Mouse (Mus musculus): ENCODE data around the gene Cep152. TPM values are rescaled to one million over a fixed set of nuclear protein-coding genes. Genes with fewer than 3 reads are reported as not detected.

The Cep152 gene
- polyA plus RNA-seq, 1 experiment from 2014 or later, result 3.7 TPM

DNA sequence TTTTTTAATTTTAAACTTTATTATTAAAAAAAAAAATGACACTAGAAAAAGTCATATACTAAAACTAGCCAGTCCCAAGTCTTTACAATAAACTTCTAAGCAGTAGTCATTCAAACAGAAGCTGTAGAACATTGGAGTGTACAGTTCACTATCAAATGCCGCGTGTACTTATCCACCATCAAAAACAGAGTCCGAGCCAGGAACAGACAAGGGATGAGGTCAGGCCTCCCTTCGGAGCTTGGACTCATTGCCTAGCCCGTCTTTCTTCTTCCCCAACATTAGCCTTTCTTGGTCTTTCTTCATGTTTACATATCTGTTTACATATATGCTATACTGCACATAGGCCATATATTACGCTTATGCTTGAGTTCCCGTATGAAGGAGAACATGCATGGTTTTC is 9.5 kb downstream of the Cep152 start:
- H3K27me3 ChIP-seq (replicated peaks; ENCODE audit: control insufficient read depth, insufficient read depth, low read length), result no peaks in the 10 kb centered on the region
- no peak overlapping the region for H3K9ac ChIP-seq (ENCODE audit: low read depth, low read length)
- no peak overlapping the region for H3K4me3 ChIP-seq (ENCODE audit: low read length)
- no peak overlapping the region for H3K27ac ChIP-seq (ENCODE audit: low read length)
- H3K36me3 ChIP-seq (ENCODE audit: control insufficient read depth, insufficient read depth, low read length), result peaks cover 14% of the 10 kb centered on the region
- no peak for ATAC-seq
- H3K9me3 ChIP-seq (ENCODE audit: control insufficient read depth, low read length), result no peaks in the 10 kb centered on the region
- peaks cover 3% of the 10 kb centered on the region; the same call in 1 of the 2 replicates for H3K4me1 ChIP-seq (ENCODE audit: control insufficient read depth, insufficient read depth, low read length)
- no peak overlapping the region for H3K4me2 ChIP-seq (ENCODE audit: low read depth, low read length)
- WGBS, result 85% methylated on average over 7 of the region's 7 CpGs

GRCm38 (mm10) chr2:125606220-125606845 is 18.6 kb downstream of the Cep152 start:
- peaks cover 6% of the 10 kb centered on the region; the same call in 1 of the 2 replicates for H3K36me3 ChIP-seq (ENCODE audit: control insufficient read depth, insufficient read depth, low read length)
- WGBS, result 65% methylated on average over 17 of the region's 17 CpGs
- no peak overlapping the region for H3K27ac ChIP-seq (ENCODE audit: low read length)
- H3K9ac ChIP-seq (ENCODE audit: low read depth, low read length), result no peak overlapping the region
- no peaks in the 10 kb centered on the region for H3K9me3 ChIP-seq (ENCODE audit: control insufficient read depth, low read length)
- H3K27me3 ChIP-seq (replicated peaks; ENCODE audit: control insufficient read depth, insufficient read depth, low read length), result no peaks in the 10 kb centered on the region
- ATAC-seq, result no peak
- no peak overlapping the region for H3K4me3 ChIP-seq (ENCODE audit: low read length)
- H3K4me1 ChIP-seq (ENCODE audit: control insufficient read depth, insufficient read depth, low read length), result no peaks in the 10 kb centered on the region
- no peak overlapping the region for H3K4me2 ChIP-seq (ENCODE audit: low read depth, low read length)

DNA sequence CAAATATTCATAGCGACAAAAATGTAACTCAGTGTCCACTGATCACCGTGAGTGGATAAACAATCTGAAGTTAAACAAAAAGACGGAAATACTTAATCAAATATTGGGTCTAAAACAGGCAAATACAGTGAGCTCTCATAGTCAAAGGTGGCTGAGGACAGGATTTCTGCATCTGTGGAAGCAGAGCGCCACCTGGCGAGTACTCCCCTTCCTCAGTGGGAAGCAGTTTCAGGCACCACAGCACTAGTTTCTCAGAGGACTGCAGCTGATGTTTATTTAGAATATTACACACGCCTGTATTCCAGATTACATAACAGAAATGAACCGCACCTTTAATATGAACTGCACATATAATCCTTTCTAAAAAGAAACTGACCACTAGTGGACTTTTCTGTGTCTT is 20.3 kb downstream of the Cep152 start:
- peaks cover 5% of the 10 kb centered on the region; the same call in 1 of the 2 replicates for H3K36me3 ChIP-seq (ENCODE audit: control insufficient read depth, insufficient read depth, low read length)
- no peak overlapping the region for H3K27ac ChIP-seq (ENCODE audit: low read length)
- H3K4me2 ChIP-seq (ENCODE audit: low read depth, low read length), result no peak overlapping the region
- WGBS, result 58% methylated on average over 7 of the region's 7 CpGs
- H3K27me3 ChIP-seq (replicated peaks; ENCODE audit: control insufficient read depth, insufficient read depth, low read length), result no peaks in the 10 kb centered on the region
- H3K4me3 ChIP-seq (ENCODE audit: low read length), result no peak overlapping the region
- no peak for ATAC-seq
- no peaks in the 10 kb centered on the region for H3K4me1 ChIP-seq (ENCODE audit: control insufficient read depth, insufficient read depth, low read length)
- H3K9ac ChIP-seq (ENCODE audit: low read depth, low read length), result no peak overlapping the region
- no peaks in the 10 kb centered on the region for H3K9me3 ChIP-seq (ENCODE audit: control insufficient read depth, low read length)

GRCm38 (mm10) chr2:125602970-125603369 is 21.9 kb downstream of the Cep152 start:
- peaks cover 5% of the 10 kb centered on the region; the same call in 1 of the 2 replicates for H3K36me3 ChIP-seq (ENCODE audit: control insufficient read depth, insufficient read depth, low read length)
- WGBS, result 98% methylated on average over 3 of the region's 3 CpGs
- H3K9me3 ChIP-seq (ENCODE audit: control insufficient read depth, low read length), result no peaks in the 10 kb centered on the region
- no peaks in the 10 kb centered on the region for H3K27me3 ChIP-seq (replicated peaks; ENCODE audit: control insufficient read depth, insufficient read depth, low read length)
- no peaks in the 10 kb centered on the region for H3K4me1 ChIP-seq (ENCODE audit: control insufficient read depth, insufficient read depth, low read length)
- ATAC-seq, result no peak
- H3K9ac ChIP-seq (ENCODE audit: low read depth, low read length), result peak overlapping the region; percentile 33; the same call in 1 of the 2 replicates
- H3K4me2 ChIP-seq (ENCODE audit: low read depth, low read length), result no peak overlapping the region
- no peak overlapping the region for H3K4me3 ChIP-seq (ENCODE audit: low read length)
- H3K27ac ChIP-seq (ENCODE audit: low read length), result no peak overlapping the region

- 81% methylated on average over 4 of the region's 4 CpGs for WGBS
- peaks cover 10% of the 10 kb centered on the region; the same call in 1 of the 2 replicates for H3K36me3 ChIP-seq (ENCODE audit: control insufficient read depth, insufficient read depth, low read length)
- H3K27me3 ChIP-seq (replicated peaks; ENCODE audit: control insufficient read depth, insufficient read depth, low read length), result no peaks in the 10 kb centered on the region
- no peak overlapping the region for H3K9ac ChIP-seq (ENCODE audit: low read depth, low read length)
- no peaks in the 10 kb centered on the region for H3K4me1 ChIP-seq (ENCODE audit: control insufficient read depth, insufficient read depth, low read length)
- no peak overlapping the region for H3K27ac ChIP-seq (ENCODE audit: low read length)
- H3K4me2 ChIP-seq (ENCODE audit: low read depth, low read length), result no peak overlapping the region
- ATAC-seq, result no peak
- H3K4me3 ChIP-seq (ENCODE audit: low read length), result no peak overlapping the region
- H3K9me3 ChIP-seq (ENCODE audit: control insufficient read depth, low read length), result no peaks in the 10 kb centered on the region
Measured at GRCm38 (mm10) chr2:125598958-125599357, 26.0 kb downstream of the Cep152 start.

- WGBS, result 80% methylated on average over 6 of the region's 6 CpGs
- Histone ChIP-seq H3K4me3 (ENCODE audit: low read length) (no peak overlapping the region), H3K27ac (ENCODE audit: low read length) (no peak overlapping the region), H3K9ac (ENCODE audit: low read depth, low read length) (no peak overlapping the region), H3K9me3 (ENCODE audit: control insufficient read depth, low read length) (no peaks in the 10 kb centered on the region), H3K36me3 (ENCODE audit: control insufficient read depth, insufficient read depth, low read length) (peaks cover 10% of the 10 kb centered on the region; the same call in 1 of the 2 replicates), H3K27me3 (replicated peaks; ENCODE audit: control insufficient read depth, insufficient read depth, low read length) (no peaks in the 10 kb centered on the region), H3K4me2 (ENCODE audit: low read depth, low read length) (no peak overlapping the region), H3K4me1 (ENCODE audit: control insufficient read depth, insufficient read depth, low read length) (no peaks in the 10 kb centered on the region)
- no peak for ATAC-seq
Measured at GRCm38 (mm10) chr2:125598251-125598650, 26.7 kb downstream of the Cep152 start.

DNA sequence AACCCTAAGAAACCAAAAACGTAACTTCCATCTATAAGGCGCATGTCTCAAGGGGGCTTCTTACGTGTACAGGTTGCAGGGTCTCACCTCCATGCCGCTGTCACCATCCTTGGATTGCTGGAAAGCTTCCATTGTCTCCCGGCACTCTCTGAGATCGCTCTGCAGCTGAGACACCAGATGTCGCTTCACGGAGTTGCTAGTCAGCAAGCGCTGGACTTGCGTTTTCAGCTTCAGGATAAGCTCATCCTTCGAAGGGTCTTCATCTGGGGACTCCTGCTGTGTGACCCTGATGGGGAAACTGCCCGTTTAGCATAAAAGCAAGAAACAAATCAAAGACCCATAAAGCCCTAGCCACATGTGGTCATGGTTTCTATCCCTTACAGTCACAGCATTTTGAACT is 30.1 kb downstream of the Cep152 start:
- peaks cover 5% of the 10 kb centered on the region; the same call in 1 of the 2 replicates for H3K36me3 ChIP-seq (ENCODE audit: control insufficient read depth, insufficient read depth, low read length)
- no peaks in the 10 kb centered on the region for H3K4me1 ChIP-seq (ENCODE audit: control insufficient read depth, insufficient read depth, low read length)
- no peak overlapping the region for H3K9ac ChIP-seq (ENCODE audit: low read depth, low read length)
- ATAC-seq, result no peak
- WGBS, result 95% methylated on average over 12 of the region's 12 CpGs
- H3K4me3 ChIP-seq (ENCODE audit: low read length), result no peak overlapping the region
- H3K27ac ChIP-seq (ENCODE audit: low read length), result no peak overlapping the region
- no peaks in the 10 kb centered on the region for H3K27me3 ChIP-seq (replicated peaks; ENCODE audit: control insufficient read depth, insufficient read depth, low read length)
- no peak overlapping the region for H3K4me2 ChIP-seq (ENCODE audit: low read depth, low read length)
- no peaks in the 10 kb centered on the region for H3K9me3 ChIP-seq (ENCODE audit: control insufficient read depth, low read length)

- Histone ChIP-seq H3K4me3 (ENCODE audit: low read length) (no peak overlapping the region), H3K27me3 (replicated peaks; ENCODE audit: control insufficient read depth, insufficient read depth, low read length) (no peaks in the 10 kb centered on the region), H3K36me3 (ENCODE audit: control insufficient read depth, insufficient read depth, low read length) (peaks cover 9% of the 10 kb centered on the region; the same call in 1 of the 2 replicates), H3K9me3 (ENCODE audit: control insufficient read depth, low read length) (no peaks in the 10 kb centered on the region), H3K27ac (ENCODE audit: low read length) (no peak overlapping the region), H3K4me1 (ENCODE audit: control insufficient read depth, insufficient read depth, low read length) (no peaks in the 10 kb centered on the region), H3K9ac (ENCODE audit: low read depth, low read length) (no peak overlapping the region), H3K4me2 (ENCODE audit: low read depth, low read length) (no peak overlapping the region)
- 85% methylated on average over 6 of the region's 6 CpGs for WGBS
- ATAC-seq, result no peak
Measured at GRCm38 (mm10) chr2:125594072-125594471, 30.8 kb downstream of the Cep152 start.

- H3K27me3 ChIP-seq (replicated peaks; ENCODE audit: control insufficient read depth, insufficient read depth, low read length), result no peaks in the 10 kb centered on the region
- H3K4me3 ChIP-seq (ENCODE audit: low read length), result no peak overlapping the region
- H3K36me3 ChIP-seq (ENCODE audit: control insufficient read depth, insufficient read depth, low read length), result 0 out of 2 replicates have a peak, but pooled peaks cover 10% of the 10 kb centered on the region
- no peaks in the 10 kb centered on the region for H3K9me3 ChIP-seq (ENCODE audit: control insufficient read depth, low read length)
- WGBS, result 92% methylated on average over 4 of the region's 4 CpGs
- ATAC-seq, result no peak
- no peak overlapping the region for H3K27ac ChIP-seq (ENCODE audit: low read length)
- no peak overlapping the region for H3K4me2 ChIP-seq (ENCODE audit: low read depth, low read length)
- no peaks in the 10 kb centered on the region for H3K4me1 ChIP-seq (ENCODE audit: control insufficient read depth, insufficient read depth, low read length)
- H3K9ac ChIP-seq (ENCODE audit: low read depth, low read length), result no peak overlapping the region
Measured at GRCm38 (mm10) chr2:125591895-125592294, 33.0 kb downstream of the Cep152 start.

GRCm38 (mm10) chr2:125589287-125589686 is 35.6 kb downstream of the Cep152 start:
- ATAC-seq, result no peak

More at GRCm38 (mm10) chr2:125589287-125589686, 35.6 kb downstream of the Cep152 start:
- Histone ChIP-seq H3K4me1 (ENCODE audit: control insufficient read depth, insufficient read depth, low read length) (no peaks in the 10 kb centered on the region), H3K9ac (ENCODE audit: low read depth, low read length) (no peak overlapping the region), H3K27ac (ENCODE audit: low read length) (no peak overlapping the region), H3K4me2 (ENCODE audit: low read depth, low read length) (no peak overlapping the region), H3K9me3 (ENCODE audit: control insufficient read depth, low read length) (no peaks in the 10 kb centered on the region), H3K27me3 (replicated peaks; ENCODE audit: control insufficient read depth, insufficient read depth, low read length) (no peaks in the 10 kb centered on the region), H3K4me3 (ENCODE audit: low read length) (no peak overlapping the region), H3K36me3 (ENCODE audit: control insufficient read depth, insufficient read depth, low read length) (peaks cover 16% of the 10 kb centered on the region; the same call in 1 of the 2 replicates)
- WGBS, result 92% methylated on average over 12 of the region's 12 CpGs
